Mouse (Mus musculus) forebrain, embryonic 10.5 days (tissue): ENCODE data around the gene Fmod. TPM values are rescaled to one million over a fixed set of nuclear protein-coding genes. Genes with fewer than 3 reads are reported as not detected.

Experiments used
- DNase-seq: peaks from one replicate; pipeline ENCODE4 v3.0.0-alpha.2; 2017; ENCODE audit warnings: low spot score; ENCODE audit errors: extremely low spot score
- H3K27ac ChIP-seq: fragments of 300-500 bp; sonication (generic); 2 replicates; pipeline ENCODE4 v1.5.1; 2016; ENCODE audit warnings: mild to moderate bottlenecking
- H3K27me3 ChIP-seq: fragments of 300-500 bp; sonication (generic); 2 replicates; pipeline ENCODE4 v1.6.1; 2016; ENCODE audit warnings: mild to moderate bottlenecking; ENCODE audit not compliant: poor library complexity, severe bottlenecking
- H3K36me3 ChIP-seq: fragments of 300-500 bp; sonication (generic); replicated peaks from 2 replicates; pipeline ENCODE4 v1.6.1; 2016; ENCODE audit warnings: mild to moderate bottlenecking, moderate library complexity
- H3K4me1 ChIP-seq: fragments of 300-500 bp; sonication (generic); 2 replicates; pipeline ENCODE4 v1.6.1; 2016
- H3K4me3 ChIP-seq: fragments of 300-500 bp; sonication (generic); 2 replicates; pipeline ENCODE4 v1.5.1; 2016; ENCODE audit warnings: mild to moderate bottlenecking, moderate library complexity
- H3K9me3 ChIP-seq: fragments of 300-500 bp; sonication (generic); 2 replicates; pipeline ENCODE4 v1.6.1; 2016; ENCODE audit warnings: mild to moderate bottlenecking, moderate library complexity
- WGBS: fragments of 180-500 bp; shearing (Covaris S2); methylation state at CpG from one replicate; pipeline ENCODE4 v1.1.7; 2016; 5-methylcytosine and 5-hydroxymethylcytosine counted together
- polyA plus RNA-seq: library from polyadenylated mRNA; unstranded; fragments of >200 nt; fragmentation: Nextera tagmentation; extraction: Ambion mirVana; gene quantifications from 2 replicates; pipeline ENCODE4 v1.2.1, GENCODE M21; 2016

The Fmod gene
- polyA plus RNA-seq: 1.3 TPM in 2 replicates

DNA sequence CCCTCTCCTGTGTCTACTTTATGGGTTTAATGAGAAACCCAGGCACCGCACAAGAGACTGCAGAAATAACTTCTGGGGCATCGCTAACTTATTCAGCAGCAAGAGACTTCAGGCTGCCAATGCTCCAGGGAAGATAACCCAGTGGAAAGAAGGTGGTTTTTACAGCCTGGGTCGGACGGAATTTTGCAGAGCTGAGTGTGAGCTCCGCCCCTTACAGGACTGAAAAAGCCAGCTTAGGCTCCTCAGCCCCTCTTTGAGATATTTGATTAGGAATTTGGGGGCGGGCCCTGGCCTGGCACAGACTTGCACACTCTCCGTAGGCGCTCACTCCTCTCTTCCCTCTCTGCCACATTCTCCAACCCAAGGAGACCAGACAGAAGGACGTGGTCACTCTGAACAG is at the start of gene Fmod:
Gene Fmod, plus strand, starts transcription at position 83 of the 400 bp plus-strand sequence.
- H3K4me3 ChIP-seq: no peak within 1 kb of the TSS
- no peak for DNase-seq
- no peaks in the 10 kb centered on the region for H3K36me3 ChIP-seq
- H3K9me3 ChIP-seq: no peaks in the 10 kb centered on the region
- peaks cover 10% of the 10 kb centered on the region for H3K4me1 ChIP-seq
- 59% methylated on average over 9 of the region's 9 CpGs for WGBS
- peaks cover 3% of the 10 kb centered on the region; the same call in 1 of the 2 replicates for H3K27me3 ChIP-seq
- H3K27ac ChIP-seq: no peak within 1 kb of the TSS

GRCm38 (mm10) chr1:133988845-133989244 is 48.2 kb upstream of the Fmod start:
- Histone ChIP-seq H3K9me3 (no peaks in the 10 kb centered on the region), H3K4me3 (no peak overlapping the region), H3K27ac (no peak overlapping the region), H3K27me3 (no peaks in the 10 kb centered on the region), H3K36me3 (no peaks in the 10 kb centered on the region), H3K4me1 (no peaks in the 10 kb centered on the region)
- DNase-seq: no peak
- 27% methylated on average over 3 of the region's 3 CpGs for WGBS

- WGBS: 83% methylated on average over 8 of the region's 8 CpGs
- Histone ChIP-seq H3K9me3 (no peaks in the 10 kb centered on the region), H3K27me3 (no peaks in the 10 kb centered on the region), H3K36me3 (no peaks in the 10 kb centered on the region), H3K4me3 (no peak overlapping the region), H3K4me1 (no peaks in the 10 kb centered on the region), H3K27ac (no peak overlapping the region)
- DNase-seq: no peak
Measured at GRCm38 (mm10) chr1:133991277-133991676, 45.8 kb upstream of the Fmod start.

DNA sequence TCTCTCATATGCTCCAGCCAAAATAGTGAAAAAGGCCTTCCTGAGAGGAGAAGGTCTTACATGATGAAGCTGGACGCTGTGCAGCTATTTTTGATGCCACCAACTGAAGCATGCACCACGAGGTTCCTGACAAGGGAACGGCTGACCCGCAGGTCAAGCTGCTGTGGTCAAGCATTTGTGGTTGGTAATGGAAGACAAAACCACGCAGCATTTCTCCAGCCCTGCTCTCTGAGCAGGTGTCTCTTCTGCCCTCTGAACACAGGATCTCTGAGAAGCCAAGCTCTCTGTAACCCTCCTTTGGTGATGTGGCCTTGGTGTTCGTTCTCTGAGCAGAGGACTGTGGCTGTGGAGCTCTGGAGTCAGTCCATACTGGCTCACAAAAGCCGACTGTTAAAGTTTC is 31.6 kb upstream of the Fmod start:
- DNase-seq: no peak
- no peak overlapping the region for H3K27ac ChIP-seq
- WGBS: 83% methylated on average over 7 of the region's 7 CpGs

GRCm38 (mm10) chr1:134006105-134006764 is 30.8 kb upstream of the Fmod start:
- Histone ChIP-seq H3K36me3 (no peaks in the 10 kb centered on the region), H3K9me3 (no peaks in the 10 kb centered on the region), H3K4me3 (no peak overlapping the region), H3K27me3 (no peaks in the 10 kb centered on the region), H3K4me1 (no peaks in the 10 kb centered on the region), H3K27ac (no peak overlapping the region)
- no peak for DNase-seq
- 90% methylated on average over 11 of the region's 11 CpGs for WGBS

More for the DNA sequence above, 31.6 kb upstream of the Fmod start:
- Histone ChIP-seq H3K9me3 (no peaks in the 10 kb centered on the region), H3K27me3 (no peaks in the 10 kb centered on the region), H3K4me1 (no peaks in the 10 kb centered on the region), H3K4me3 (no peak overlapping the region), H3K36me3 (no peaks in the 10 kb centered on the region)

- Histone ChIP-seq H3K4me3 (no peak overlapping the region), H3K4me1 (no peaks in the 10 kb centered on the region), H3K27me3 (no peaks in the 10 kb centered on the region), H3K27ac (no peak overlapping the region), H3K9me3 (no peaks in the 10 kb centered on the region), H3K36me3 (no peaks in the 10 kb centered on the region)
- WGBS: 88% methylated on average over 9 of the region's 9 CpGs
- no peak for DNase-seq
Measured at GRCm38 (mm10) chr1:134024293-134024971, 12.6 kb upstream of the Fmod start.

- DNase-seq: no peak
- H3K4me1 ChIP-seq: no peaks in the 10 kb centered on the region
- WGBS: 79% methylated on average over 5 of the region's 5 CpGs
- no peaks in the 10 kb centered on the region for H3K9me3 ChIP-seq
- no peak overlapping the region for H3K4me3 ChIP-seq
- H3K27ac ChIP-seq: no peak overlapping the region
- H3K36me3 ChIP-seq: no peaks in the 10 kb centered on the region
- H3K27me3 ChIP-seq: no peaks in the 10 kb centered on the region
Measured at GRCm38 (mm10) chr1:134025975-134026374, 11.1 kb upstream of the Fmod start.

GRCm38 (mm10) chr1:134026741-134027140 is 10.3 kb upstream of the Fmod start:
- Histone ChIP-seq H3K27ac (no peak overlapping the region), H3K4me3 (no peak overlapping the region), H3K36me3 (no peaks in the 10 kb centered on the region), H3K27me3 (no peaks in the 10 kb centered on the region), H3K4me1 (no peaks in the 10 kb centered on the region), H3K9me3 (no peaks in the 10 kb centered on the region)
- WGBS: 90% methylated on average over 9 of the region's 9 CpGs
- DNase-seq: no peak

DNA sequence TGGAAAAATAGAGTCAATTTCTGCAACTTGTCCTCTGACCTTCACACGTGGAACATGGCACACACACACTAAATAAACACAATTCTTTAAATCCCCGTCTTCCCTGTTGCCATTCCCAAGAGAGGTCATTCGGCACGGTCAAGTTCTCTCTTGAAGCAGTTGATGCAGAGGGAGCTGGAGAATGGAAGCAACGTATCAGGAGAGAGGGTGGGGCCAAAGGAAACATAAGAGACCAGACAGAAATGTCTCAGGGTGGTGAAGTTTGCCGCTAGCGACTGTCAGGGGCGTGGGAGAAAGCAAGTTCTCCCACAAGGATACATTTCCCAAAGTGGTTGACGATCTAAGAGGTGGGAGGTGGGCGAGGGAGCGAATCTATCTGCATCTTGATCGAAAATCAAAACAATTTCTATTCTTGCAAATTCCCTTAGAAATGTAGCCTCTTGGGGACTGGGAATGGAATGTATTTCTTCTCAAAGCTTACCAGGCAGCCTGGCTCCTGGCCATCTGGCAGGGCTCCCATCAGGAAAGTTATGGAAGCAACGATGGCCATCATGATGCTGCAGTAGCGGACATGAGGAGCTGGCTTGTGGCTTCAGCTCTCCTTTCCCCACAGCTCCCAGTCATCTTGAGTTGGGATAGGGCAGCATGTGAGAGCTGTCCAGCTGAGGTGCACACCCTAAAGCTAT is 8.8 kb upstream of the Fmod start:
- Histone ChIP-seq H3K4me1 (no peaks in the 10 kb centered on the region), H3K4me3 (no peak overlapping the region), H3K36me3 (no peaks in the 10 kb centered on the region), H3K27me3 (no peaks in the 10 kb centered on the region), H3K9me3 (no peaks in the 10 kb centered on the region), H3K27ac (no peak overlapping the region)
- 89% methylated on average over 14 of the region's 14 CpGs for whole genome bisulfite sequencing
- DNase-seq: no peak

DNA sequence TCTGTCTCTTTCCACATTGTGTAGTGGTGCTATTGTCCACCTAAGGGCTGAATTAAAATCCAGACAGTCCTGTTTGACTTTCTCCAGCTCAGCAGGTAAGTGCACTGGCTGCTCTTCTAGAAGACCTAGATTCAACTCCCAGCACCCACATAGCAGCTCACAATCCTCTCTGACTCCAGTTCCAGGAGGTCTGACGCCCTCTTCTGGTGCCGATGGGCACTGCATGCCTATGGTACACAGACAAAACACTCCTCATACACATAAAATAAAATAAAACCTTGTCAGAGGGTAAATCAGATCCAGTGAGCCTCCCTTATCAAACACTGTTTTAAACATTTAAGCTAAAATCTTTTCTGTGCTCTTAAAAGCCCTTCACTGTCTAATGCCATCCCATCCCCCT is 562 bp upstream of the Fmod start:
- Histone ChIP-seq H3K4me3 (no peak overlapping the region), H3K27ac (no peak overlapping the region), H3K4me1 (peaks cover 9% of the 10 kb centered on the region), H3K27me3 (peaks cover 3% of the 10 kb centered on the region; the same call in 1 of the 2 replicates), H3K36me3 (no peaks in the 10 kb centered on the region), H3K9me3 (no peaks in the 10 kb centered on the region)
- DNase-seq: no peak
- WGBS: 64% methylated on average over 2 of the region's 2 CpGs

DNA sequence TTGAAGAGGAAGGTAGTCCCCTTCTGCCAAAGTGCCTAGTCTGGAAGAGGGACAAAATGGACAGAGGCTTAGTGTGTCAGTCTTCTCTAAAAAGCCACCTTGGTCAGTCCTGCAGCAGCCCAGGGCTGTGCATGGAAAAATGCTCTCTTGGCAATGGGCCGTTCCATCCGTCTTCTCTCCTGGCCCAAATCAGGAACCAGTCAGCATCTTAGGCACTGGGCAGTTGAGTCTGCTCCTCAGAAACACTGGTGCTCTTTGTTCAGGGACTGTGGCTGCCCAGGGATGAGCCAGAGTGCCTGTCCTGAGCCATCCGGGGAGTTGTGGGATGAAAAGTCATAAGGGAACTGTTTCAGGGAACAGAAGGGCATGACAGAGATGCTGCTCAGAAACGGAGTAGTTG is 1.3 kb downstream of the Fmod start:
- WGBS: 79% methylated on average over 4 of the region's 4 CpGs
- H3K4me1 ChIP-seq: peaks cover 21% of the 10 kb centered on the region

DNA sequence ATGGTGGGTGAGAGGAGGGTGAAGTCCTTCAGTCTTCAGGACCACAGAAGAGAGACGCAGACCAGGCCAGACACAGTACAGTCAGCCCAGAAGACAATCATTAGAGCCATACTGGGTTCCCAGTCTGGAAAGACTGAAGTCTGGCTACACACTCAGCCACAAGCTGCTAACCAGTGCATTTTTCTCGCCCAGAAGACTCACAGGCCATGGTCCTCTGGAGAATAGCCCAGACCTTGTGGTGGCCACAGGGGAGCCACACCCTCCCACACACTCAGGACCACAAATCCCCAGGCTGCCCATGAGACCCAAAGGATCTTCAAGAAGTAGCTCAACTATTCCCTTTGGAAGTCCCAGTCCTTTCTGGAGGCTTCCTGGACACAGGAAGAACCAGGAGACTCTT is 2.3 kb downstream of the Fmod start:
- Histone ChIP-seq H3K9me3 (no peaks in the 10 kb centered on the region), H3K27ac (no peak overlapping the region), H3K4me3 (no peak overlapping the region), H3K4me1 (peaks cover 25% of the 10 kb centered on the region), H3K27me3 (peaks cover 3% of the 10 kb centered on the region), H3K36me3 (no peaks in the 10 kb centered on the region)
- DNase-seq: no peak
- 85% methylated on average over 2 of the region's 2 CpGs for WGBS

More for the DNA sequence above, 1.3 kb downstream of the Fmod start:
- H3K36me3 ChIP-seq: no peaks in the 10 kb centered on the region
- no peak overlapping the region for H3K4me3 ChIP-seq
- no peak overlapping the region for H3K27ac ChIP-seq
- peaks cover 3% of the 10 kb centered on the region; the same call in 1 of the 2 replicates for H3K27me3 ChIP-seq
- H3K9me3 ChIP-seq: no peaks in the 10 kb centered on the region
- DNase-seq: no peak

DNA sequence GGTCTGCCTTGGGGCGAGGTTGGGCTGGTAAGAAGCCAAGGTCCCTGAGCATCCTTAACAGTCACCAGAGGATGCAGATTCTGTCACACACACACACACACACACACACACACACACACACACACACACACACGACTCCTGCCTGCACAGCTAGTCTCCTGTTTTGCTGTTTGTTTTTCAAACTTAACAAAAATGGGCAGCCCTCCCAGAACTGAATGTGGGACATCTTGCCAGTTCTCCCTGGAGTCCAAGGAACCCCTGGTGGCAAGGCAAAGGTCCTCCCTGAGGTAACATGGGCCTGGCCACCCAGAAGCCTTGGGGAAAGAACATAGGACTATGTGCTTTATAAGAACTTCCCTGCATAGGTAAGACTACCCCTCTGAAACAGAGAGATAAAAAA is 4.8 kb downstream of the Fmod start:
- H3K4me1 ChIP-seq: peaks cover 38% of the 10 kb centered on the region
- peaks cover 10% of the 10 kb centered on the region for H3K27me3 ChIP-seq
- no peak overlapping the region for H3K27ac ChIP-seq
- no peaks in the 10 kb centered on the region for H3K9me3 ChIP-seq
- no peaks in the 10 kb centered on the region for H3K36me3 ChIP-seq
- WGBS: 69% methylated on average over 2 of the region's 2 CpGs
- DNase-seq: no peak
- no peak overlapping the region for H3K4me3 ChIP-seq
